Mouse (Mus musculus): ENCODE measurements around the gene Abhd6.

DNA sequence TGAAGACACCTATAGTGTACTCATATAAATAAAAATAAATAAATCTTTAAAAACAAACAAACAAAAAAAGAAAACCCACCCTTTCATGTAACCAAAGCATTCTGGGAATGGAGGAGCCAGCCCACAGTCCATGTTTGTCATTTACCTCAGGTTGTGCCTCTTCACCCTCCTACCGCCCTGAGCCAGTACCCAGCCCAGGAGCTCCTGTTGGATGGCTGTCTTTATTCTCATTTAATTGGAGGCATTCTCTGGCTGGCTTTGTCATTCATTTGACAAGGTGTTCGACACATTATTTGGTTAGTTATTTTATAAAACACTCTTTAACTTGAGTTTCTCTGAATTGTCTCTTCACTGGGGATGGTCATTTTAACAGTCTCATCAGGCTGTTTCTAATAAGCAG, 49.2 kb downstream of the Abhd6 start:
- TF ChIP-seq CTCF (IDR thresholded peaks at IDR 0.05; ENCODE audit: low read depth, low read length) (no peak), POLR2AphosphoS5 (IDR thresholded peaks at IDR 0.05; ENCODE audit: insufficient replicate concordance, low read depth, low read length) (no peak), GATA1 (IDR thresholded peaks at IDR 0.05; ENCODE audit: borderline replicate concordance, low read length) (no peak), TAL1 (conservative IDR thresholded peaks at IDR 0.05; ENCODE audit: low read depth, low read length) (no peak)
